8 mouse cellular contexts compared by ENCODE assay signal in the genomic region with DNA sequence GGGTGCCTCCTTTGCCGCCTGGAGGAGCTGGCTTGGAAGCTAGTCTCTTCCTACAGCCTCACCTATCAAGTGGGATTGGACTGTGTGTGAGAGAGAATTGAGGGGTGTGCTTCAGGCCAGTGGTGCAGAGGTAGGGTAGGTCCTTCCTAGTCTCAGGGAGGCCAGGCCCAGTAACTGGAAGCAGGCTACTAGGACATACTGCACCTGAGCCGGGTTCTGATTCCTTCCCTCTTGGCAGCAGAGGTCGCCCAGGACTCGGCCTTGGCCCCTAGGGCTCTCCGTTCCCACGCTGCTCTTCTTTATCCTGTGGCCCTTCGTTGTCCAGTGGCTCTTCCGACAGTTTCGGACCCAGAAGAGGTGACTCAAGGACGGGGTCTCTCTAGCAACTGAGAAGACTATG. TPM values are rescaled to one million over a fixed set of nuclear protein-coding genes. Genes with fewer than 3 reads are reported as not detected.
DNase-seq lines count a peak whose midpoint lies in the region; ATAC-seq and TF ChIP-seq lines count a peak whose summit lies in the region.

No protein-coding gene starts in this region.

- ATAC-seq in neural tube, embryonic 11.5 days (ENCODE audit: insufficient read depth, low FRiP score, low TSS enrichment) = no peak
- no peak for ATAC-seq in limb, embryonic 13.5 days (ENCODE audit: low FRiP score, low read depth)
- no peak for ATAC-seq in stomach, postnatal 0 days (ENCODE audit: low FRiP score, low TSS enrichment)

- WGBS in neural tube, embryonic 11.5 days = 14% methylated on average over 10 of the region's 10 CpGs
- 17% methylated on average over 10 of the region's 10 CpGs for WGBS in limb, embryonic 13.5 days
- WGBS in stomach, postnatal 0 days = 34% methylated on average over 10 of the region's 10 CpGs

- H3K36me3 ChIP-seq in neural tube, embryonic 11.5 days (ENCODE audit: control insufficient read depth, insufficient read depth, low read length) = no peaks in the 10 kb centered on the region
- no peaks in the 10 kb centered on the region for H3K36me3 ChIP-seq in limb, embryonic 13.5 days
- H3K36me3 ChIP-seq in stomach, postnatal 0 days (ENCODE audit: control insufficient read depth, insufficient read depth, low read length) = peaks cover 4% of the 10 kb centered on the region; the same call in 1 of the 2 replicates

- peak; percentile 45 for DNase-seq in adrenal gland, adult 2 months
- DNase-seq in adrenal gland, postnatal 4 days (ENCODE audit: low spot score in 2 of 2) = no peak
- DNase-seq in neural tube, embryonic 11.5 days (ENCODE audit: low spot score) = no peak
- no peak for DNase-seq in neural tube, embryonic 10.5 days (ENCODE audit: extremely low spot score, low spot score)
- peak; percentile 20 for DNase-seq in stomach, postnatal 0 days (ENCODE audit: low spot score)
- DNase-seq in urinary bladder, adult 2 months (ENCODE audit: low spot score) = no peak
- no peak for DNase-seq in layer of hippocampus, postnatal 25 days (ENCODE audit: extremely low spot score in 1 of 2, low spot score in 1 of 2)

- peaks cover 3% of the 10 kb centered on the region; the same call in 1 of the 2 replicates for H3K4me1 ChIP-seq in neural tube, embryonic 11.5 days (ENCODE audit: control insufficient read depth, insufficient read depth, low read length)
- H3K4me1 ChIP-seq in limb, embryonic 13.5 days = peaks cover 29% of the 10 kb centered on the region
- peaks cover 18% of the 10 kb centered on the region for H3K4me1 ChIP-seq in stomach, postnatal 0 days (replicated peaks; ENCODE audit: control insufficient read depth, insufficient read depth)

- no peaks in the 10 kb centered on the region for H3K9me3 ChIP-seq in neural tube, embryonic 11.5 days (ENCODE audit: control insufficient read depth, low read length)
- H3K9me3 ChIP-seq in limb, embryonic 13.5 days = no peaks in the 10 kb centered on the region
- H3K9me3 ChIP-seq in stomach, postnatal 0 days (ENCODE audit: control insufficient read depth, low read length) = no peaks in the 10 kb centered on the region

- TF ChIP-seq CTCF in stomach, postnatal 0 days (IDR thresholded peaks at IDR 0.05; ENCODE audit: low read depth) = no peak

- H3K27me3 ChIP-seq in neural tube, embryonic 11.5 days (ENCODE audit: control insufficient read depth, insufficient read depth, low read length) = peaks cover 26% of the 10 kb centered on the region
- H3K27me3 ChIP-seq in limb, embryonic 13.5 days = 0 out of 2 replicates have a peak, but pooled peaks cover 6% of the 10 kb centered on the region
- no peaks in the 10 kb centered on the region for H3K27me3 ChIP-seq in stomach, postnatal 0 days (ENCODE audit: control insufficient read depth, insufficient read depth, low read length)

- H3K9ac ChIP-seq in neural tube, embryonic 11.5 days (ENCODE audit: low read length) = no peak overlapping the region
- peak overlapping the region; percentile 70 for H3K9ac ChIP-seq in limb, embryonic 13.5 days
- peak overlapping the region; percentile 69 for H3K9ac ChIP-seq in stomach, postnatal 0 days (ENCODE audit: low read length)

- no peak overlapping the region for H3K27ac ChIP-seq in neural tube, embryonic 11.5 days (ENCODE audit: low read depth, low read length)
- H3K27ac ChIP-seq in limb, embryonic 13.5 days = peak overlapping the region; percentile 58; the same call in 1 of the 2 replicates
- peak overlapping the region; percentile 91 for H3K27ac ChIP-seq in stomach, postnatal 0 days (replicated peaks)

- no peak overlapping the region for H3K4me3 ChIP-seq in neural tube, embryonic 11.5 days (ENCODE audit: low read depth, low read length)
- peak overlapping the region; percentile 49 for H3K4me3 ChIP-seq in limb, embryonic 13.5 days
- peak overlapping the region; percentile 36 for H3K4me3 ChIP-seq in stomach, postnatal 0 days (ENCODE audit: low read depth, low read length)

- peak overlapping the region; percentile 49 for H3K4me2 ChIP-seq in neural tube, embryonic 11.5 days (ENCODE audit: low read depth)
- H3K4me2 ChIP-seq in limb, embryonic 13.5 days (replicated peaks) = peak overlapping the region; percentile 81
- peak overlapping the region; percentile 70 for H3K4me2 ChIP-seq in stomach, postnatal 0 days (replicated peaks; ENCODE audit: low read depth)

- no peak for TF ChIP-seq EP300 in stomach, postnatal 0 days (optimal IDR thresholded peaks at IDR 0.05)

RNA-seq across cellular contexts. Expression of a gene that starts 4.7 kb away (rescaled TPM):
- 10 to 100 TPM; 70.9 to 83.7 TPM for total RNA-seq in adrenal gland, adult 2 months (2021)
- 15.7 and 16.5 TPM in 2 replicates for polyA plus RNA-seq in adrenal gland, adult 2 months (2012; rRNA removed)
- total RNA-seq in adrenal gland, postnatal 4 days (2021) = 10 to 100 TPM; 50.6 to 53.4 TPM
- 3.6 and 3.9 TPM in 2 replicates for polyA plus RNA-seq in neural tube, embryonic 11.5 days (2014; fragmentation: Nextera tagmentation; extraction: Ambion mirVana)
- polyA plus RNA-seq in limb, embryonic 13.5 days (2015; fragmentation: Nextera tagmentation; extraction: Ambion mirVana) = 5.1 and 5.6 TPM in 2 replicates
- 3.8 and 4.1 TPM in 2 replicates for polyA plus RNA-seq in stomach, postnatal 0 days (2015; fragmentation: Nextera tagmentation; extraction: Ambion mirVana)
- polyA plus RNA-seq in urinary bladder, adult 2 months (2012; rRNA removed) = 28.4 and 29.3 TPM in 2 replicates
- total RNA-seq in layer of hippocampus, postnatal 25 days (2021) = 10 to 100 TPM; 52.3 to 53.3 TPM

RNA-seq across cellular contexts. Expression of a gene that starts 9.8 kb away (rescaled TPM):
- total RNA-seq in adrenal gland, adult 2 months (2021) = 100 to 1,000 TPM in 1 of 2 experiments, 10 to 100 TPM in 1; 88.4 to 175 TPM
- polyA plus RNA-seq in adrenal gland, adult 2 months (2012; rRNA removed) = 70.3 and 91.9 TPM in 2 replicates
- total RNA-seq in adrenal gland, postnatal 4 days (2021) = 10 to 100 TPM; 58.4 to 64.4 TPM
- polyA plus RNA-seq in neural tube, embryonic 11.5 days (2014; fragmentation: Nextera tagmentation; extraction: Ambion mirVana) = 4.4 and 6.4 TPM in 2 replicates
- polyA plus RNA-seq in limb, embryonic 13.5 days (2015; fragmentation: Nextera tagmentation; extraction: Ambion mirVana) = 14.4 and 17.2 TPM in 2 replicates
- polyA plus RNA-seq in stomach, postnatal 0 days (2015; fragmentation: Nextera tagmentation; extraction: Ambion mirVana) = 28.6 and 36.7 TPM in 2 replicates
- 59.4 and 76.0 TPM in 2 replicates for polyA plus RNA-seq in urinary bladder, adult 2 months (2012; rRNA removed)
- total RNA-seq in layer of hippocampus, postnatal 25 days (2021) = 10 to 100 TPM; 79.5 to 90.4 TPM

RNA-seq across cellular contexts. Expression of a gene that starts 9.8 kb away (rescaled TPM):
- 10 to 100 TPM in 1 of 2 experiments, 1 to 10 TPM in 1; 6.3 to 14.3 TPM for total RNA-seq in adrenal gland, adult 2 months (2021)
- polyA plus RNA-seq in adrenal gland, adult 2 months (2012; rRNA removed) = 21.4 and 24.7 TPM in 2 replicates
- 1 to 10 TPM; 8.7 to 8.9 TPM for total RNA-seq in adrenal gland, postnatal 4 days (2021)
- polyA plus RNA-seq in neural tube, embryonic 11.5 days (2014; fragmentation: Nextera tagmentation; extraction: Ambion mirVana) = 0.80 and 0.90 TPM in 2 replicates
- polyA plus RNA-seq in limb, embryonic 13.5 days (2015; fragmentation: Nextera tagmentation; extraction: Ambion mirVana) = 4.8 and 5.1 TPM in 2 replicates
- 4.2 and 5.0 TPM in 2 replicates for polyA plus RNA-seq in stomach, postnatal 0 days (2015; fragmentation: Nextera tagmentation; extraction: Ambion mirVana)
- 30.9 and 36.8 TPM in 2 replicates for polyA plus RNA-seq in urinary bladder, adult 2 months (2012; rRNA removed)
- total RNA-seq in layer of hippocampus, postnatal 25 days (2021) = 10 to 100 TPM in 1 of 2 experiments, 1 to 10 TPM in 1; 9.1 to 10.2 TPM

RNA-seq across cellular contexts. Expression of a gene that starts 20.9 kb away (rescaled TPM):
- 1 to 10 TPM; 2.8 to 7.0 TPM for total RNA-seq in adrenal gland, adult 2 months (2021)
- polyA plus RNA-seq in adrenal gland, adult 2 months (2012; rRNA removed) = 3.3 and 4.5 TPM in 2 replicates
- 10 to 100 TPM; 10.4 to 11.8 TPM for total RNA-seq in adrenal gland, postnatal 4 days (2021)
- polyA plus RNA-seq in neural tube, embryonic 11.5 days (2014; fragmentation: Nextera tagmentation; extraction: Ambion mirVana) = 5.8 and 7.5 TPM in 2 replicates
- polyA plus RNA-seq in limb, embryonic 13.5 days (2015; fragmentation: Nextera tagmentation; extraction: Ambion mirVana) = 12.8 and 13.8 TPM in 2 replicates
- 3.7 and 4.4 TPM in 2 replicates for polyA plus RNA-seq in stomach, postnatal 0 days (2015; fragmentation: Nextera tagmentation; extraction: Ambion mirVana)
- 4.1 and 4.5 TPM in 2 replicates for polyA plus RNA-seq in urinary bladder, adult 2 months (2012; rRNA removed)
- 10 to 100 TPM; 13.2 to 14.7 TPM for total RNA-seq in layer of hippocampus, postnatal 25 days (2021)

RNA-seq across cellular contexts. Expression of a gene that starts 59.6 kb away (rescaled TPM):
- 10 to 100 TPM; 18.9 to 24.2 TPM for total RNA-seq in adrenal gland, adult 2 months (2021)
- polyA plus RNA-seq in adrenal gland, adult 2 months (2012; rRNA removed) = 16.3 and 19.2 TPM in 2 replicates
- 10 to 100 TPM; 13.4 to 14.2 TPM for total RNA-seq in adrenal gland, postnatal 4 days (2021)
- polyA plus RNA-seq in neural tube, embryonic 11.5 days (2014; fragmentation: Nextera tagmentation; extraction: Ambion mirVana) = 0.78 and 1.2 TPM in 2 replicates
- 1.1 and 1.2 TPM in 2 replicates for polyA plus RNA-seq in limb, embryonic 13.5 days (2015; fragmentation: Nextera tagmentation; extraction: Ambion mirVana)
- 0.86 and 1.1 TPM in 2 replicates for polyA plus RNA-seq in stomach, postnatal 0 days (2015; fragmentation: Nextera tagmentation; extraction: Ambion mirVana)
- 6.4 and 6.6 TPM in 2 replicates for polyA plus RNA-seq in urinary bladder, adult 2 months (2012; rRNA removed)
- total RNA-seq in layer of hippocampus, postnatal 25 days (2021) = 100 to 1,000 TPM; 127 to 147 TPM

Comparison
In these comparisons a context has a peak if more than half of its experiments do, and no peak if none do; other contexts are left out.
1. DNase-seq: peak in adrenal gland, adult 2 months (single experiment) and stomach, postnatal 0 days (single experiment); none in adrenal gland, postnatal 4 days (0 of 2), neural tube, embryonic 11.5 days (single experiment), neural tube, embryonic 10.5 days (single experiment), urinary bladder, adult 2 months (single experiment) and layer of hippocampus, postnatal 25 days (0 of 2).
2. Peak in every context shown above with its lines, with median percentiles within 50 percentile points of each other: H3K4me2 ChIP-seq.